Mouse (Mus musculus) telencephalon, adult 2 months (tissue): ENCODE measurements around the gene Snx29.

Experiments used
- DNase-seq: peaks from one replicate; pipeline ENCODE4 v3.0.0-alpha.2; 2011; ENCODE audit warnings: low read depth, low spot score

Snx29 gene

DNA sequence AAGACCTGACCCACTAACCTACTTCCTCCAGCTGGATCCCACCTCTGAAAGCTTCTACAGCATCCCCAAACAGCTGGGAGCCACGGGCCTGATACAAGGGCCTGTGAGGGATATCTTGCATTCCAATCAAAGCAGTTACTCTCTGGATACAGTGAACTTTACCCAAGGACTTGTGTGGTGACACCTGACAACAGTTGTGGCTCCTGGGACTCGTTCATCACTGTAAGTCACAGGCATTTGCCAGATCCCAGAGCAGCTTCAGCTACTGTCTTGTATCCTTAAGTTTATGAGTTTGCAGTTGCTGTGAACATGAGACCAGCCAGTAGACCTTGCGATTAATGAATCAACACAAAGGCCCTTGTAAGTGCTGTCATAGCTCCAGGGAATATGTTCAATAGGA, 405.4 kb downstream of the Snx29 start:
- DNase-seq, result no peak

DNA sequence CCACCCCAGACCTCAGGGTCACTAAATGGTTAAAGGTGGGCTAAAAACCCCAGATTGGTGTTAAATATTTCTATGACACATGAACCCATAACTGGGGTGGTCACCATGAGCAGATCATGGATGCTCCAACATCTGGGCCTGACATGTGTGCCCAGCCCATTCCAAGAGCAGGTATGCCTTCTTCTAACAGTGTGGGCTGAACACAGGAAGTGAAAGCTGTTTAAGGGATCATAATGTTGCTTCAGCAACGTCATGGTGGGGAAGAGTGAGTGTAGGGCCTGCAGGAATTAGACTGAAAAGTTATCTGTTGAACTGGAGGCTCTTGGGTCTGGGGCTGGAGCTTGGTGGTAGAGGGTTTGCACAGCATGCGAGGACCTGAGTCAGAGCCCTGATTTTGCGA, 405.9 kb downstream of the Snx29 start:
- DNase-seq, result no peak

DNA sequence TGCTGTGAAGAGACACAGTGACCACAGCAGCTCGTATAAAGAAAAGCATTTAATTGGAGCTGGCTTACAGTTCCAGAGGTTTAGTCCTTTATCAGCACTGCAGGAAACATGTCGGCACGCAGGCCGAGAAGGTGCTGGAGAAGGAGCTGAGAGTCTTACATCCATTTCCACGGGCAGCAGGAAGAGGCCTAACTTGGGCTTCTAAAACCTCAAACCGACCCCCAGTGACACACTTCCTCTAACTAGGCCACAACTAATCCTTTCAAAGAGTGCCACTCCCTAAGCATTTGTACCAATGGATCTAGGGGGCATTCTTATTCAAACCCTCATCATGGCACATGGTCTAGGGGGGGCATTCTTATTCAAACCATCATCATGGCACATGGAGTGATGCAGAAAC, 406.4 kb downstream of the Snx29 start:
- no peak for DNase-seq

DNA sequence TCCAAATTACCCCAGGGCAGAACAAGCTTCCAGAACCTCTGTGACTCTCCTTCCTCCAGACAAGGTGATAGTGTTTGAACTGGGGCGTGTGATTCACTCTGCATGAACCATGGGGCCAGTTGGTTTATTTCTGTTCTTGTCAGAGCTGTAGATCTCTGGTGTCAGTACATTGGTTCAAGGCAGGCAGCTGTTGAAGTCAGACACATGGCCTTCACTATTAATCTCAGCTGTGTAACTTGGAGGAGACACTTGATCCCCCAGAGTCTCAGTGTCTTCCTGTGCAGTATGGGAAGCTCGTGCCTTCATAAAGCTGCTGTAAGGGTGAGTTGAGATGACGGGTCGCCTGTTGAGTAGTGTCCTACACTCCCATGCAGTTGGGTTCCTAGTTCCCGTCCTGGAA, 407.1 kb downstream of the Snx29 start:
- DNase-seq, result no peak

DNA sequence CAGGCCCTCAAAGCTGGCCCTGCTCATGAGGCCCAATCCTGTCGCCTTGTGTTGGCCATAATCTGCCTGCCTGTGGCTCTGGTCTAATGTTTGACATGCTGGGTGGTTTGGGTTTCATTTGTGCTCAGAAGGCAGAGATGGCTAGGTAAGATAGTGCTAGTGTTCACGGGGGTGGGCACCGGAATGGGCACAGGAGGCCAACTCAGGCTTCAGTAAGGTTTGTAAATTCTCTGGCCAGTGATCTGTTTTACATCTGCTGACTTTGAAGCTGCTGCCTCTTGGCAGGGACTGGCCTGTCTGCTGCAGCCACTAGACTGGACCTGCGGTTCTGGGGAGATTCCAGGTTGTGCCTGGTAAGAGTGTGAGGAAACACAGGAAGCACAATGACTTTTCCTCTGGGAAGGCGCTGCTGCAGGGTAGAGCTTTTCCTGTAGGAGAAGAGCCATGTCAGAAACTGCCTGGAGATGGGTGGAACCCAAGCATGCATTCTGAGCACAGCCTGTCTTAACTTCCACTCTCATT, 408.4 kb downstream of the Snx29 start:
- no peak for DNase-seq

GRCm38 (mm10) chr16:11738341-11738740, 415.6 kb downstream of the Snx29 start:
- no peak for DNase-seq

DNA sequence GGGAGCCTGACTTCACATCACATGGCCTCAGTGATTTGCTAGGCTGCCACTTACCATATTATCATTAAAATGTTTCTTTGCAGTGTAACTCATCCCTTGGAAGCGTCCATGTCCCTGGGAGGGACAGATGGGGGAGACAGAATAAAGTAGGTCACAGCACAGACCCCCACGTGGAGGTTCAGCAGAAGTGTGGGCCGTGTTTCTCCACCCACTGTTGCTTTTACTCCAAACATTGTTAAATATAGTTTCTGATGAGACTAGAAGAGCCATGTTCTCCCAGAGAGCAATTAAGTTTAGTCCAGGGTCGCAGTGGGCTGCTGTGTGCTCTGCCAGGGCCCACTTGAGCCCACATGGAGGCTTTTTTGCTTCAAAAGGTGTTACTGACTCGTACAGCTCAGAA, 419.2 kb downstream of the Snx29 start:
- peak; percentile 36 for DNase-seq

DNA sequence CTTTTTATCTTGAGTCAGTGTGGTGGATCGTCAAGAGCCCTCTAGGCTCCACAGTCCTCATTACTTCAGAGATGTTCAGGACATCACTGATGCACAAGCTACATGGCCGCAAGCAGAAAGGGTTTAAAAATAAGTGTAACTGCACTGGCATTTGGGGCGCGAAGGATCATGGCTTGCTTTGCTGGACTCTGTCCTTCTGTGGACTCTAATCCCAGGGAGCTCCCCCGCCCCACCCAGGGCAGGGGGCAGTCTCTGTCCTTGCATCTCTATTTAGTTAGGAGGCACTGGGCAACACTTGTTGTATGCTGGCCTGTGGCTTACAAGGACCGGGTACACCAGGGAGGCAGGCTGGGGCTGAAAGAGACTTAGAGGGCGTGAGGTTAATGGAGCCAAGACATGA, 419.6 kb downstream of the Snx29 start:
- no peak for DNase-seq

DNA sequence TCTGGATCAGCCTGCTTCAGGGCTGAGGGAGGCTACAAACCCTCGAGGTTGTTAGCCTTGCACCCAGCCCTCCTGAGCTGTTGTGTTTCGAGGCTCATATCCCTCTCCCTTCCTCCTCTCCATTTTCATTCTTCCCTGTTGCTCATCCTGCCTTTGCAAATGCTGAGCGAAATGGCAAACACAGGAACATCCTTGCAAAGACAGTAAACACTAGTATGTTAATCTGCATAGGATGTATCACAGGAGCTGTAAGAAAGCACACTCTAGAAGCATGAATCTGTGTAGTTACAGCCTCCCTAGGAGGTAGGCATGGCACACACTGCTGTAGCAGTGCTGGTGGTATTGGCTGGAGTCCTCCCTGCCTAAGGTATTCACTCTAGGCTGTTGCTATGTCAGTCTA, 420.3 kb downstream of the Snx29 start:
- DNase-seq, result no peak

GRCm38 (mm10) chr16:11743724-11744123, 421.0 kb downstream of the Snx29 start:
- DNase-seq, result no peak

DNA sequence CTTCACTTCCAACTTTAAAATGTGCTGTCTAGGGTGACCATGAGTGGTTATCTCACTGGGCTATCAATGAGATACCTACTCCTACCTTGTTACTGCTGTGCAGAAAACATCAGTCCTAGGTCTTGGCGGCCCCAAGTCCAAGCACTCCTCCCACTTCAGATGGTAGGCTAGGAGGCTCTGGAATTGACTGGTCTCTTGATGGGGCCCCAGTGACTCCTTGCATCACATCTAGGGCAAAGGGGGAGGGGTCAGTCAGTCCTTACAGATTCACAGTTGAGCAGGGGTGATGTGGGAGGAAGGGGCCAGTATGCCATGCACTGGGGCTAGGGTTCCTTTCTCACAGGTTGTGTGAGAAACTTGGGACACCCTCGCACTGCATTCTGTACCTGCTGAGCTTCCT, 423.3 kb downstream of the Snx29 start:
- DNase-seq, result no peak

- DNase-seq, result no peak
Observed at GRCm38 (mm10) chr16:11747867-11748266, 425.2 kb downstream of the Snx29 start.

DNA sequence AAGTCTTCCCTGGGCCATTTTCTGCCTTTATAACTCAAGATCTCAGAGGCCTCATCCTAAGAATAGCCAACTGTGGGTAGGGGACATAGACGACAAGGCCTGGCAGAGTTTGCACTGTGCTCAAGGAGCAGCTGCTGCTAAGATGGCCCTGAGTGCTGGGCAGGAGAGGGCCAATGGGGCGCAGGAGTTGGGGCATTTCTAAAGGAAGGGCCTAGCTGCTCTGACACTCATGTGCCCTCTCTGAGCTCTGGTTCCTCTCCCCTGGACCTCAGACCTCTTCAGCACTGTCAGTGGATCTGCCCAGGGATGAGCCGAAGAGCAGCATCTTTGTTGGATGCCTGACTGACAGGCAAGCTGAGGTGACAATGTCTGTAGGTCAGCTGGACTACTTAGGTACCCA, 426.4 kb downstream of the Snx29 start:
- no peak for DNase-seq

DNA sequence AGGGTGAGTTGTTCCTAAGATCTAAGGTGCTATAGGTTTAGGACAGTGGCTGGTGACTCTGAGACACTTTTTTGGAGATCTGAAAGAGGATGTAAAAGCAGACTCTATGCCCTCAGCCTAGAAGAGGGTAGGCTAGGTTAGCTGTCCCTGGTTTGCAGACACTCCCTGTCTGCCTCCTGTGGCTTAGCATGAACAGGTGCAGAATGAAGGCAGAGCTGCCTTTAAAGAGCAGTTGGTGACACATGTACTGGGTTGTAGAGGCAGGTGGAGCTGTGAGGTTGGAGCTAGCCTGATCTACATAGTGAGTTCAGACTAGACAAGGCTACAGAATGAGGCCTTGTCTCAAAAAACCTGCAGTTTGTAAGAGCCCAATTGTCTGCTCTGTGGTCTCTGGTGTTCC, 427.9 kb downstream of the Snx29 start:
- no peak for DNase-seq

GRCm38 (mm10) chr16:11752557-11752956, 429.8 kb downstream of the Snx29 start:
- no peak for DNase-seq

DNA sequence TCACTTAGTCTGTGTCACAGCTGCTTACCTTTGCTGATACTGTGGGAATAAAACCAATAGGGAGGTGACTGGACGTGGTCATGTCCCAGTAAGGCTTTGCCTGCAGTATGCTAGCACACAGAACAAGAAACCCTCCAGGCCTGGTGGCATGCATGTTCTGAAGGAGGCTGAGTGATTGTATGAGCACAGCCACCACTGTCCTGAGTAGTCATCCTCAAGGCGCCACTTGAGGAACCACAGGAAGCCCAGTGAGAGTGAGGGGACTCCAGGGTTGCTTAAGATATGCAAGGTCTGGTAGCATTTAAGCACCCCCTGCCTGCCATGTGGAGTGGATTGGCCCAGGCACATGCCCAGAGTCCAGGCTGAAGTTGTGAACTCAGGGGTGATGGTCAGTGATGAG, 430.8 kb downstream of the Snx29 start:
- DNase-seq, result no peak

DNA sequence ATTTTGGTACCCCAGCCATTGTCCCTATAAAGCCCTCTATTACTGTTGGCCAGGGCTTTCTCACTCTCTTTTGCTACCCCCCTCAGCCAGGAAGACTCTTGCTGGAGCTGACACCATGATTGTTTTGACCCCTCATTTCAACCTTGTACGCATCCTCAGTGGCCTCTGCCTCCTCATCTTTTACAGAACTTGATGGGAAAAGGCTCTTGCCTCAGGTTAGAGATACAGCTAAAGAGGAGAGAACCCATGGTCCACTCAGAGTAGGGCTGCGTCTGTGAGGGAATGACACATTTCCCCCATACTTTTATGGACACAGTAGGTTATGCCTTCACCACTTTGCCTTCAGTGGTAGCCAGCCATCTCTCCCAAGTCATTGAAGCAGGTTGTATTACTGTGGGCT, 431.4 kb downstream of the Snx29 start:
- DNase-seq, result no peak

DNA sequence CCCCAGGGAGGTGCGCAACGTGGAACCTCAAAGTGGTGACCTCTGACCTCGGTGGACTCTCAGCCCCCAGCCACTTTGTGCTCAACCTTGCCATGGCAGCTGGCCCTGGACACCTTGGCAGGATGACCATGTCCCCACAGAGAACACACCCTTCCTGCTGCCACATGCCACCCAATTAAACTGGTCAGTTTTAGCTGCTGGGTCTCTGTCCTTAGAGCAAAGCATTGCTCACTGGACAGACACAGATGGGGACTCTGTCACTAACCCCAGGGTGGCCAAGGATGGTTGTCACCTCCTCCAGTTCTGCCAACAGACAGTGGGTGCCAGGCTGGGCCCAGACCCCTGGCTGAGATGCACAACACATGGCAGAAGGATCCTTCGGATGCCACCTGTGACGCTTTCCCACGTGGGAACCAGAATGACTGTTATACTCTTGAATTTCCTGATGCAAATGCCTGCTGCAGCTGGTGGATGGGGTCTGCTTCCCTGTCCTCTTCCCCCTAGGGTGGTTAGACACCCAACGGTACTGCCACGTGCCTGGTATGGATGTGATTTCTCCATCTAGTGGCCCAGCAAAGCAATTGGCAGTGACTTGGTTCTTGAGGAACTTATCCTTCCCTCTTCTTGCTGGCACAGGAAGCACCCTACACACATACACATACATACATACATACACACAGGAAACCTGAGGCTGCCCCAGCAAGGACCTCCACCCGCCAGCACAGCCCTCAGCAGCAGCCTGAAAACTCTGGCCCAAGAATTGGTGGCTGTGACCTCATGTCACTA, 432.8 kb downstream of the Snx29 start:
- no peak for DNase-seq

DNA sequence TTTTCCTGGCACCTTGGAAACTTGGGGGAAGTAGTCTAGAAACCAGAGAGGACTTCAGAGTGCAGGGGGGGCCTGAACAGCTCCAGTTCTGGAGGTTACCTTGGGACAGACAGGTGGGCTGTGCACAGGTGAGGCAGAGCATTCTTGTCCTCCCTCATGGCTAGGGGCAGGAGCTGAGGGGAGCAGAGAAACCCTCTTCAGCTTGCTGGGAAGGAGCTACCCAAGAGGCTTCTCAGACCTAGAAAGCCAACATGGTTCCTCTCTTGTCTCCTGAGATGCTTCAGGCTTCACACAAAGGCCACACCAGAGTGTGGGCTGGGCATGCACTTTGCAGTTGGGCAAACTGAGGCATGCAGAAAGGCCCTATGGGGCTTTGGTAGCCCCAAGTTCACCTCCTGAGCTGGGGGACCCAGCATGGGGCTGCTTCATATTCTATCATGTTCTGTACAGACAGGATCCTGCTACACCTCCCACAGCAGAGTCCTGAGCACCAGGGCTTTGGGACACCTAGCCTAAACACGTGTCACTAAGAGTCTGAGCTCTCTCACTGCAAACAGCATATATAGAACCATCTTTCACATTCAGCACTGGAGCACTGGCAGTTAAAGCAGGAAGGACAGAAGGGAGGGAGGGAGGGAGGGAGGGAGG, 434.0 kb downstream of the Snx29 start:
- no peak for DNase-seq

GRCm38 (mm10) chr16:11757471-11757870, 434.8 kb downstream of the Snx29 start:
- no peak for DNase-seq

DNA sequence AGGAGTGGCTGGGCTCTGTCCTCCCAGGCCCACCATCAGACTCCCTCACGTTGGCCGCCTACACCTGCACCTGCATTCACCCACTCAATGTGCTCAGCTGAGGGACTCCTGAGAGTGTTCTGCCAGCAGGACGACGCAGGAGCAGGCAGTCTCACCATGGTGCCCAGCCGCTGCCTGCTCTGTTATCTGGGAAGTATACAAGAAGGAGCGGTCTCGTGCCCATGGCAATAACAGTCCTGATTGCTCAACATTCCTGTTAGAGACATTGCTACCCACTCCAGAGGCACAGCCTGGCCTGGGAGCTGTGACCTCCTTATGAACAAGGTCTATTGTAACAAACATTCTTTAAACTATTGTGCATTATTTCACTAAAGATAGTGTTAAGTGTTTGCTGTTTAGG, 435.2 kb downstream of the Snx29 start:
- DNase-seq, result no peak

DNA sequence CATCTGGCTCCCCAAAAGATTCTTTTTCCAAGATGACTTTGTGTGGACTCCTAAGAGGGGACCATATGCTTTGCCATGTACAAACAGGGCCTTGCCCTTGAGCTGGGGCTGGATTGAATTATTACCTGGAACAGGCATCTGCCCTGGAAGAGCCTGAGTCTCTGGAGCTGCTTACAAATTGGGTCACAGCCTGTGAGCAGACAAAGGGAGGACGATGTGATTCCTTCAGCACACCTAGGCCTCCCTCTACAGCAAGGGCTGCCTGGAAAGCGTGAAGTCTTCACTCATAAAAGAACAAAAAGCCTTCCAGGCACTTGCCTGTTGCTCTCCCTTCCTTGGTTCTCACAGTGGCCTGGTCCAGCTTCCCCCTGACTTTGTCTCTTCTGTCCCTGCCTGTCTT, 449.6 kb downstream of the Snx29 start:
- DNase-seq, result no peak

DNA sequence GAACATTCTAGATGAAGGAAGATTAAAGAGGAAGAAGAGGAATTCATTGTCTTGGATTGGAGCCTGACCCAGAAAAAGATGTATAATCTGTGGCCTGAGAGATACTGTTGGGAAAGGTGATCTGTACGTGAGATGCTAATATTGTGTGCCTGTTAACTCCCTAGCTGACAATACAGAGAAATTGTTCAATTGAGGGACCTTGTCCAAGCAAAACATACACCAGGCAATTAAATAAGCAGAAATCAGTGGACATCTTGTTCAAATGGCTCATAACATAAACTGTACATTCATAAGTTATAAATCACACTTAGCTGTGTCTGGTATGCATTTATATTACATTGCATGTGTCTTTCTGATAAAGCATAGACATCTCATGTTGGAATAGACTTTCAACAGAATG, 451.6 kb downstream of the Snx29 start:
- no peak for DNase-seq
